Mouse (Mus musculus): ENCODE results near the gene Lrrc4.
A peak's percentile ranks its signal among the peaks of the same experiment; 100 is the strongest.

Lrrc4 gene

GRCm38 (mm10) chr6:28762132-28762775 is 69.3 kb downstream of the Lrrc4 start:
- DNase-seq, result no peak

- DNase-seq, result no peak
These were observed 69.8 kb downstream of the Lrrc4 start for GRCm38 (mm10) chr6:28761728-28762127.

- no peak for DNase-seq
These were observed 73.3 kb downstream of the Lrrc4 start for GRCm38 (mm10) chr6:28758293-28758692.

GRCm38 (mm10) chr6:28756306-28757018 is 75.1 kb downstream of the Lrrc4 start:
- peak; percentile 87 for DNase-seq

GRCm38 (mm10) chr6:28754127-28754898 is 77.2 kb downstream of the Lrrc4 start:
- peak; percentile 54 for DNase-seq

GRCm38 (mm10) chr6:28753681-28754080 is 77.9 kb downstream of the Lrrc4 start:
- peak; percentile 68 for DNase-seq

- DNase-seq, result peak; percentile 24
These were observed 78.3 kb downstream of the Lrrc4 start for GRCm38 (mm10) chr6:28753217-28753616.

GRCm38 (mm10) chr6:28751186-28751585 is 80.4 kb downstream of the Lrrc4 start:
- peak; percentile 75 for DNase-seq

GRCm38 (mm10) chr6:28749224-28749623 is 82.3 kb downstream of the Lrrc4 start:
- peak; percentile 37 for DNase-seq

GRCm38 (mm10) chr6:28747931-28748670 is 83.4 kb downstream of the Lrrc4 start:
- DNase-seq, result peak; percentile 77

- DNase-seq, result peak; percentile 37
These were observed 84.5 kb downstream of the Lrrc4 start for GRCm38 (mm10) chr6:28747025-28747424.

GRCm38 (mm10) chr6:28745864-28746263 is 85.7 kb downstream of the Lrrc4 start:
- peak; percentile 77 for DNase-seq

GRCm38 (mm10) chr6:28743586-28743985 is 88.0 kb downstream of the Lrrc4 start:
- DNase-seq, result peak; percentile 39

GRCm38 (mm10) chr6:28737601-28738000 is 93.9 kb downstream of the Lrrc4 start:
- DNase-seq, result peak; percentile 71

GRCm38 (mm10) chr6:28736665-28737064 is 94.9 kb downstream of the Lrrc4 start:
- peak; percentile 80 for DNase-seq

- DNase-seq, result peak; percentile 68
These were observed 96.4 kb downstream of the Lrrc4 start for GRCm38 (mm10) chr6:28735116-28735515.

- DNase-seq, result peak; percentile 24
These were observed 97.5 kb downstream of the Lrrc4 start for GRCm38 (mm10) chr6:28733884-28734647.

- DNase-seq, result peak; percentile 80
These were observed 100.3 kb downstream of the Lrrc4 start for GRCm38 (mm10) chr6:28731246-28731645.

GRCm38 (mm10) chr6:28729649-28730048 is 101.9 kb downstream of the Lrrc4 start:
- peak; percentile 65 for DNase-seq

- peak; percentile 41 for DNase-seq
These were observed 102.3 kb downstream of the Lrrc4 start for GRCm38 (mm10) chr6:28729236-28729635.

- no peak for DNase-seq
These were observed 106.8 kb downstream of the Lrrc4 start for GRCm38 (mm10) chr6:28724776-28725175.

GRCm38 (mm10) chr6:28723059-28723458 is 108.5 kb downstream of the Lrrc4 start:
- DNase-seq, result peak; percentile 72

Measured in heart, adult 11 months (tissue).